Mouse (Mus musculus): ENCODE measurements at regions not wholly inside any gene's neighbourhood (a gene's known extent, or its start where the extent isn't known, plus 50 kb on each side); places are given as distances from the start of the nearest gene placed in this dataset.

GRCm38 (mm10) chr16:51315608-51316007, 715.4 kb upstream of the Cblb start:
- peak; percentile 21 to 25 for DNase-seq

GRCm38 (mm10) chr16:51332262-51332661, 698.8 kb upstream of the Cblb start:
- no peak for DNase-seq

GRCm38 (mm10) chr16:51334972-51335371, 696.1 kb upstream of the Cblb start:
- no peak for DNase-seq

- DNase-seq, result no peak
Measured at GRCm38 (mm10) chr16:51347120-51347519, 683.9 kb upstream of the Cblb start.

GRCm38 (mm10) chr16:51352151-51352550, 678.9 kb upstream of the Cblb start:
- no peak for DNase-seq

- no peak for DNase-seq
Measured at GRCm38 (mm10) chr16:51353791-51354190, 677.2 kb upstream of the Cblb start.

- DNase-seq, result no peak
Measured at GRCm38 (mm10) chr16:51370070-51370469, 661.0 kb upstream of the Cblb start.

GRCm38 (mm10) chr16:51386456-51386855, 644.6 kb upstream of the Cblb start:
- DNase-seq, result no peak

GRCm38 (mm10) chr16:51387498-51387897, 643.5 kb upstream of the Cblb start:
- no peak for DNase-seq

- DNase-seq, result no peak
Measured at GRCm38 (mm10) chr16:51393871-51394270, 637.2 kb upstream of the Cblb start.
